Mouse (Mus musculus): ENCODE results near the gene Gm10401.

DNA sequence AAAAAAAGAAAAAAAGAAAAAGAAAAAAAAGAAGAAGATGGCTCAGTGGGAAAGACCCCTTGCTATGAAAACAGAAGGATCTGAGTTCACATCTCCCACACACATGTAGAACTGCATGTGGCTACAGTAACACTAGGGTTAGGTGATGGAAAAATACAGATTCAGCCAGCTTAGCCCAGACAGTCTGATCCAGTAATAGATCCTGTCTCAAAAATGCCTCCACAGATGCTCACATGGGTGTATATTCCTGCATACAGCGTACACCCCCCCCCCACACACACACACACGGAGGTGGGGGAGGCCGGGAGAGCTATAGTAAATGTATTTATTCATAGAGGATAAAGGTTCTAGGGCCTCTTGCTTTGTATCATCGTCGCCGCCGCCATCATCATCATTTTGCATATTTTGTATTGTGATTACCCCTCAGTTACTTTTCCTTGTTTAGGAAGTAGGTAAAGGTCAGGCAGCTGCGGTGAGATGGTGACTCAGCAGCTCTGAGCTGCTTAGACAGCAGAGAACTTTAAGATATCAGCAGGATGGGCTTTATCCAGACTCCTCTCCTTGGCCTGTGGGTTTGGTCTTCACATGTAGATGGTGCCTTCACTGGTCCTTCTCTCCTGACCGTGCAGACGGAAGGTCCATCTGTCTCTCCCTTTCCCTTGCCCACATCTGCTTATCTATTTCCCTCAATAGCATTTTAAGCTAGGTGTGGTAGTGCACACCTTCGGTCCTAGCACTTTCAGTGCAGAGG lies 29.2 kb downstream of the Gm10401 start:
- TF ChIP-seq ELF1 (IDR thresholded peaks at IDR 0.05; ENCODE audit: low read depth, low read length) = no peak
- no peak for TF ChIP-seq USF2 (conservative IDR thresholded peaks at IDR 0.05; ENCODE audit: low read depth, low read length)
- TF ChIP-seq CTCF (conservative IDR thresholded peaks at IDR 0.05 in 1 of 2, IDR thresholded peaks at IDR 0.05 in 1 of 2; ENCODE audit: low read depth in 2 of 2, low read length in 2 of 2) = no peak
- no peak for TF ChIP-seq RCOR1 (conservative IDR thresholded peaks at IDR 0.05; ENCODE audit: low read depth, low read length)
- no peak for TF ChIP-seq POLR2A (IDR thresholded peaks at IDR 0.05; ENCODE audit: low read depth, low read length)
- no peak for TF ChIP-seq KAT2A (IDR thresholded peaks at IDR 0.05; ENCODE audit: insufficient replicate concordance, low read length)
- no peak for TF ChIP-seq UBTF (IDR thresholded peaks at IDR 0.05; ENCODE audit: low read depth, low read length)
- no peak for TF ChIP-seq NRF1 (IDR thresholded peaks at IDR 0.05; ENCODE audit: low read depth, low read length)
- no peak for TF ChIP-seq ZMIZ1 (IDR thresholded peaks at IDR 0.05; ENCODE audit: low read depth, low read length)
- no peak for TF ChIP-seq ZKSCAN1 (IDR thresholded peaks at IDR 0.05; ENCODE audit: borderline replicate concordance, low read depth, low read length)
- TF ChIP-seq POLR2AphosphoS2 (IDR thresholded peaks at IDR 0.05; ENCODE audit: low read depth, low read length) = no peak
